Mouse (Mus musculus): ENCODE measurements around the gene Arhgap23. TPM values are rescaled to one million over a fixed set of nuclear protein-coding genes. Genes with fewer than 3 reads are reported as not detected.

The Arhgap23 gene
- total RNA-seq, 2 experiments from 2014 or later: 6.1 to 6.3 TPM

- ATAC-seq (replicated peaks; ENCODE audit: poor library complexity): no peak
These were observed 128.6 kb downstream of the Arhgap23 start for GRCm38 (mm10) chr11:97543883-97544282.

- peak; percentile 54; the same call in 1 of the 2 replicates for ATAC-seq (replicated peaks; ENCODE audit: poor library complexity)
These were observed 130.7 kb downstream of the Arhgap23 start for GRCm38 (mm10) chr11:97545808-97546560.

- no peak for ATAC-seq (replicated peaks; ENCODE audit: poor library complexity)
These were observed 131.6 kb downstream of the Arhgap23 start for GRCm38 (mm10) chr11:97546804-97547411.

GRCm38 (mm10) chr11:97547957-97548706 is 132.8 kb downstream of the Arhgap23 start:
- no peak for ATAC-seq (replicated peaks; ENCODE audit: poor library complexity)

GRCm38 (mm10) chr11:97548757-97549156 is 133.4 kb downstream of the Arhgap23 start:
- no peak for ATAC-seq (replicated peaks; ENCODE audit: poor library complexity)

Other genes with a start within 250 kb of the Arhgap23 start
- gene Kpnb1, start 227.7 kb upstream of the Arhgap23 start, total RNA-seq (2015): 156 and 175 TPM in 2 replicates
- 312 and 387 TPM in 2 replicates for gene Kpnb1, start 227.7 kb upstream of the Arhgap23 start, total RNA-seq (2017)
- 38.7 TPM in 2 replicates for gene Npepps, start 134.9 kb upstream of the Arhgap23 start, total RNA-seq (2015)
- gene Npepps, start 134.9 kb upstream of the Arhgap23 start, total RNA-seq (2017): 24.6 and 27.9 TPM in 2 replicates
- gene Mrpl45, start 99.8 kb upstream of the Arhgap23 start, total RNA-seq (2015): 34.7 and 43.6 TPM in 2 replicates
- gene Mrpl45, start 99.8 kb upstream of the Arhgap23 start, total RNA-seq (2017): 22.4 and 23.1 TPM in 2 replicates
- gene Gpr179, start 63.5 kb upstream of the Arhgap23 start, total RNA-seq (2015): 0.02 and 0.05 TPM in 2 replicates
- 0.10 TPM in 1 of 2 replicates, not detected in the other for gene Gpr179, start 63.5 kb upstream of the Arhgap23 start, total RNA-seq (2017)
- gene Socs7, start 53.0 kb upstream of the Arhgap23 start, total RNA-seq (2015): 5.3 and 7.2 TPM in 2 replicates
- gene Socs7, start 53.0 kb upstream of the Arhgap23 start, total RNA-seq (2017): 10.2 and 11.0 TPM in 2 replicates
- gene 4933428G20Rik, start 84.8 kb downstream of the Arhgap23 start, total RNA-seq (2015): not detected in 2 replicates
- gene 4933428G20Rik, start 84.8 kb downstream of the Arhgap23 start, total RNA-seq (2017): not detected in 2 replicates
- gene Srcin1, start 160.7 kb downstream of the Arhgap23 start, total RNA-seq (2015): 0.02 TPM in 1 of 2 replicates, not detected in the other
- gene Srcin1, start 160.7 kb downstream of the Arhgap23 start, total RNA-seq (2017): not detected in 2 replicates
- 3.4 and 4.0 TPM in 2 replicates for gene Epop, start 214.2 kb downstream of the Arhgap23 start, total RNA-seq (2015)
- gene Epop, start 214.2 kb downstream of the Arhgap23 start, total RNA-seq (2017): 0.62 and 0.91 TPM in 2 replicates
- 3.3 and 4.5 TPM in 2 replicates for gene Mllt6, start 247.9 kb downstream of the Arhgap23 start, total RNA-seq (2015)
- 5.8 and 7.2 TPM in 2 replicates for gene Mllt6, start 247.9 kb downstream of the Arhgap23 start, total RNA-seq (2017)